Mouse (Mus musculus): ENCODE measurements around the gene Gm44596. TPM values are rescaled to one million over a fixed set of nuclear protein-coding genes. Genes with fewer than 3 reads are reported as not detected.

Gm44596 gene
- not detected in 2 replicates for polyA plus RNA-seq (2012; rRNA removed)

GRCm38 (mm10) chr6:128375192-128375591, at the start of gene Gm44596, which contains the start of gene Tex52:
Gene Gm44596, plus strand, starts transcription at chr6:128375503.
Gene Tex52, plus strand, starts transcription at chr6:128375456.

DNA sequence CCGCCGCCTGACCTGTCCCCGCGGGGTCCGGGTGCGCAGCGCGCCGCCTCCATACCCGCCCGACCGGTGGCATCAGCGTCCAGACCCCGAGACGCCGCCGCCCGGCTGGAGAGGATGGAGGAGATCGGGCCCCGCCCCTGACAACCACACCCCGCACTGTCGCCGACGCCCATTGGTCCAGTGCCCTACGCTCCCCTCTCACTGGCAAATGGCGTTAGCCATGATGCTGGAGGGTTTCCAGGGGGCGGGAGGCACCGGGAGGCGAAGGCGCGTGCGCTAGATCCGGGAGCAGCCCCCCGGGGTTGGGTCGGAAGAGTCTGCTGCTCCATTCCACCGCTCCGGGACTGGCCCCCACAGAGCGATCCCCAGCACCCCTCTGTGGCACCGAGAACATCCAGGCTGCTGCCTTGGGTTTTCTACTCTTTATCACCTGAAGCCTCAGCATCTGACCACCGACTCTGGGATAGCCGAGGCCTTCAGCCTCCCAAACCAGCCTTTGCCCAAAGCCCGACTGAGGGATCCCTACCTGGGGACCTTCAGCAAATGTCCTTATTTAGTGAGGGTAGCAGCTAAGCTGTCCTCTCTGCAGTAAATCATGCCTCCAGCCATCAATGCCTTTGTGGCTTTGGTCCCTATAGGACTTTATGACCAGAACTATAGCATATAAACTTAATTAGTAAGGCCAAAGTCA, 19.4 kb upstream of the Gm44596 start, which contains the start of gene Tulp3:
Gene Tulp3, minus strand, starts transcription at position 126 of the 691 bp plus-strand sequence.

DNA sequence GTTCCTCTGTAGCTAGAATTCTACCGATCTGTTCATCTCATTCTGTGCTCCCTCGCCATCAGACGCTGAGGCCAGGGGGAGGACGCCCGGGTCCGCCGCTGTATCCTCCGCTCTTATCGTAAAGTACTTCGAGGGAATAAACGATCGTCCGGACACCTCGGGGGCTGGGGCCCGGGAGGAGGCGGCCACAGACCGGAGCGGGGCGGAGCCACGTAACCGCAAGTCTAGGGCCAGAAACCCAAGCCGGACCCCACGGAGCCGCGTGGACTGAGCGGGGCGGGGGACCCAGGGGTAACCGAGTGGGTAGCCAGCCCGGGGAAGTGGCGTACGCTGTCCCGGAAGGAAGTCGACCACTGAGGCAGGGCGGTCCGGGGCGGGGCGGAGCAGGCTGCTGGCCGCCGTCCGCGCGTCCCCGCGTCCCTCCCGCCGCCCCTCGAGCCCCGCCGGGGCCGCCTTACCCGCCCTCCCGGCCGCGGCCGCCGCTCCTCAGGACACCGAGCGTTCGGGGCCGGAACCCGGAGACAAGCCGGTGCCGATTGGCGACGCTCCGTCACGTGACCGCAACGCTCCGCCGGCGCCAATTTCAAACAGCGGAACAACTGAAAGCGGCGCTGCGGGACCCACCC, 12.8 kb upstream of the Gm44596 start, which contains the start of the genes Rhno1 and Foxm1:
Gene Rhno1, minus strand, starts transcription at position 531 of the 626 bp plus-strand sequence.
Gene Foxm1, plus strand, starts transcription at position 587 of the 626 bp plus-strand sequence.

DNA sequence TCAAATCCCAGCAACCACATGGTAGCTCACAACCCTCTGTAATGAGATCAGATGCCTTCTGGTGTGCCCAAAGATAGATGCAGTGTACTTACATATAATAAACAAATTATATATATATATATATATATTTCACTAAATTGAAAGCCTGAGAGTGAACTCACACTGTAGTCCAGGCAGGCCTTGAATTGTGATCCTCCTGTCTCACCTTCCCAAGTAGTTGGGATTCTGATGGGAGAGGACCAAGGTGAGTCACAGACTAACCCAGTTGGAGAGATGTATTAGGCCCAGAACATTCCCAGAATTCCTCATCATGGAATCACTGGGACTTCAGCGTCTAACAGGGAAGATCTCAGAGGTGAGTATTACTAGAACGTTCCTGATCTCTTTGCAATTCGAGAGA, 23.7 kb downstream of the Gm44596 start, which contains the start of gene Nrip2:
Gene Nrip2, plus strand, starts transcription at position 301 of the 400 bp plus-strand sequence.

DNA sequence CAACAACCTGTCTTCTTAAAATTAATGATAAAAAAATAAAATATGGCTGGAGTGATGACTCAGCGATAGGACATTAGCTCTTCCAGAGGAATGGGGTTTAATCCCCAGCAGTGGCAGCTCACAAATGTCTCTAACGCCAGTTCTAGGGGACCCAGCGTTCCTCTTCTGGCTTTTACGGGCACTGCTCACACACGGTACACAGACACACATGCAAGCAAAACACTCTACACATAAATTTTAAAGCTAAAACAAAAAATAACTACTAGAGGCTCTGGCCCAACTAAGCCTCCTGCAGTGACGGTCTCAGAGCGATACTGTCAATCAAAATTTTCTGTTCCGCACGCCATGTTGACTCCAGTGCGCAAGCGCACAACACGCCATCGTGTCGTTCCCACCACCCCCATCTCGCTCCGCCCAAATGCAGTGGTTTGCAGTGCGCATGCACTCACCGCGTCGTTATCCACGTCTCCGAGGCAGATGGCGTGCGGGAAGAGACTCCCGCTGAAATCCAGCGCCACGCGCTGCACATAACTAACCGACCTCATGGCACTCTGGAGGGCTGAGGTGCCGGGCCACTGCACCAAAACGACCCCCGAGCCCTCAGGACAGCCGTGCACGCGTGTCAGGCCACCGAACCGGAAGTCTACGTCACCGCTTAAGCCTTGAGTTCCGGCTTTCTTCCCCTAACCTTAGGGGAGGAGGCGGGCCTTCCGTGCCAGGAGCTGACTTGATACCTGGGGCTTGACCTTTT, 49.1 kb downstream of the Gm44596 start, which contains the start of gene Itfg2:
Gene Itfg2, minus strand, starts transcription at position 663 of the 751 bp plus-strand sequence.

GRCm38 (mm10) chr6:128438317-128438870, 63.1 kb downstream of the Gm44596 start, which contains the start of gene Fkbp4:
Gene Fkbp4, minus strand, starts transcription at chr6:128438677.

Other genes with a start within 250 kb of the Gm44596 start
- 42.7 and 51.9 TPM in 2 replicates for gene Tspan9, start 231.9 kb upstream of the Gm44596 start, polyA plus RNA-seq (2012; rRNA removed)
- 1.8 and 2.0 TPM in 2 replicates for gene Tead4, start 74.7 kb upstream of the Gm44596 start, polyA plus RNA-seq (2012; rRNA removed)
- 4.8 and 4.9 TPM in 2 replicates for gene Tulp3, start 19.7 kb upstream of the Gm44596 start, polyA plus RNA-seq (2012; rRNA removed)
- gene Rhno1, start 12.6 kb upstream of the Gm44596 start, polyA plus RNA-seq (2012; rRNA removed): 10.7 and 11.2 TPM in 2 replicates
- gene Foxm1, start 12.5 kb upstream of the Gm44596 start, polyA plus RNA-seq (2012; rRNA removed): 12.5 and 14.1 TPM in 2 replicates
- gene Tex52, start within 50 bp of the Gm44596 start, polyA plus RNA-seq (2012; rRNA removed): 0.09 and 0.13 TPM in 2 replicates
- 0.71 and 1.4 TPM in 2 replicates for gene Nrip2, start 23.8 kb downstream of the Gm44596 start, polyA plus RNA-seq (2012; rRNA removed)
- 18.3 and 26.1 TPM in 2 replicates for gene Itfg2, start 49.4 kb downstream of the Gm44596 start, polyA plus RNA-seq (2012; rRNA removed)
- 152 and 153 TPM in 2 replicates for gene Fkbp4, start 63.2 kb downstream of the Gm44596 start, polyA plus RNA-seq (2012; rRNA removed)
- 0.05 and 0.17 TPM in 2 replicates for gene Pzp, start 151.2 kb downstream of the Gm44596 start, polyA plus RNA-seq (2012; rRNA removed)
- gene A2ml1, start 206.1 kb downstream of the Gm44596 start, polyA plus RNA-seq (2012; rRNA removed): 0.13 and 0.21 TPM in 2 replicates
- 0.33 TPM in 1 of 2 replicates, not detected in the other for gene Klrb1a, start 248.0 kb downstream of the Gm44596 start, polyA plus RNA-seq (2012; rRNA removed)

Measured in colon, adult 2 months (tissue).